Mouse (Mus musculus): Measurements from ENCODE around the gene Slc6a2.

DNA sequence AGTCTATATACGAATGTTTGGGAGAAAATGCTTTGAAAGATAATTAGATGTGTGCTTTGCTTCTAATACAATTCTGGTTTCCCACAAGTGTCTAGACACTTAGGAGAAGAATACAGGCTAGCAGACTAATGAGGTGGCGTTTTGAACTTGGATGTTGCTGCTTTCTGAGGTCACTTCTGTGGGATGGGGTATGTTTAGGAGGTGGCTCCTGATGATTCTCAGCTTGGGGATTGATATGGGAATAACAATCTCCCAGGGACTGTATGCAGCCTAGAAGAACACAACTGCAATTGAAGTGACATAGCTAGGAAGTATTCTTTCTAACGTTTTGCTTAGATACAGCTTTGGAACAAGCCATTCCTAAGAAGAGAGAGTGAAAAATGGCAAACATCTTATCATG lies 22.6 kb downstream of the Slc6a2 start:
- TF ChIP-seq GATA1 (IDR thresholded peaks at IDR 0.05; ENCODE audit: borderline replicate concordance, low read length) (no peak), FLI1 (IDR thresholded peaks at IDR 0.05; ENCODE audit: low read length) (no peak)
